Mouse (Mus musculus) left cerebral cortex, postnatal 4 days (tissue): ENCODE data around the gene Med19. TPM values are rescaled to one million over a fixed set of nuclear protein-coding genes. Genes with fewer than 3 reads are reported as not detected.

ENCODE experiments used
- total RNA-seq, 2 experiments: library from RNA; stranded (reverse); gene quantifications; 2 replicates each; pipeline ENCODE4 v1.2.3; 2021

Med19 gene
- total RNA-seq, 2 experiments from 2014 or later: 42.5 to 45.3 TPM

Other genes with a start within 250 kb of the Med19 start
- 10 to 100 TPM in 1 of 2 experiments, 1 to 10 TPM in 1; 9.3 to 10.3 TPM for gene Tfpi, start 201.6 kb upstream of the Med19 start, total RNA-seq
- gene Ctnnd1, start 27.6 kb upstream of the Med19 start, total RNA-seq: 10 to 100 TPM; 70.4 to 88.0 TPM
- not detected for gene Btbd18, start 19.3 kb upstream of the Med19 start, total RNA-seq
- gene Selenoh, start 7.6 kb upstream of the Med19 start, total RNA-seq: 100 to 1,000 TPM in 1 of 2 experiments, 10 to 100 TPM in 1; 96.5 to 104 TPM
- 10 to 100 TPM; 11.7 to 13.7 TPM for gene Gm28635, start 361 bp upstream of the Med19 start, total RNA-seq
- 100 to 1,000 TPM; 108 to 124 TPM for gene Tmx2, start 738 bp downstream of the Med19 start, total RNA-seq
- 10 to 100 TPM; 34.2 to 34.8 TPM for gene Zdhhc5, start 36.8 kb downstream of the Med19 start, total RNA-seq
- gene Clp1, start 48.9 kb downstream of the Med19 start, total RNA-seq: 1 to 10 TPM; 8.3 to 9.3 TPM
- gene Ypel4, start 55.7 kb downstream of the Med19 start, total RNA-seq: 10 to 100 TPM; 13.7 to 15.4 TPM
- gene Gm19426, start 65.3 kb downstream of the Med19 start, total RNA-seq: 1 to 10 TPM; 5.8 to 6.9 TPM
- gene Serping1, start 97.0 kb downstream of the Med19 start, total RNA-seq: 1 to 10 TPM; 5.6 to 6.2 TPM
- gene Ube2l6, start 120.4 kb downstream of the Med19 start, total RNA-seq: 1 to 10 TPM; 5.3 to 5.7 TPM
- not detected for gene Smtnl1, start 144.2 kb downstream of the Med19 start, total RNA-seq
- gene Timm10, start 148.6 kb downstream of the Med19 start, total RNA-seq: 10 to 100 TPM; 55.5 to 60.4 TPM
- gene Slc43a1, start 160.4 kb downstream of the Med19 start, total RNA-seq: 1 to 10 TPM in 1 of 2 experiments, under 1 TPM in 1; 0.46 to 1.3 TPM
- gene Rtn4rl2, start 208.3 kb downstream of the Med19 start, total RNA-seq: 10 to 100 TPM; 59.4 to 61.6 TPM